Mouse (Mus musculus): ENCODE data around the gene Cacybp. TPM values are rescaled to one million over a fixed set of nuclear protein-coding genes. Genes with fewer than 3 reads are reported as not detected.

The Cacybp gene
- 448 TPM for polyA plus RNA-seq (2014; fragmentation: Illumina TruSeq; extraction: RNeasy Lipid Tissue Mini Kit (QIAGEN cat#74804); ENCODE audit: low read depth, low replicate concordance)

GRCm38 (mm10) chr1:160212703-160213669, at the start of gene Cacybp:
Cacybp (minus strand) TSS chr1:160212875.

GRCm38 (mm10) chr1:160194529-160195336, 17.9 kb downstream of the Cacybp start, which contains the start of gene Mrps14:
Mrps14 (plus strand) TSS chr1:160195215.

GRCm38 (mm10) chr1:160153480-160153879, 59.2 kb downstream of the Cacybp start, which contains the start of gene Tnn:
Tnn (minus strand) TSS chr1:160153580.

Other genes starting within 250 kb of the Cacybp start
- 7.9 TPM for gene 4930523C07Rik, start 168.5 kb downstream of the Cacybp start, polyA plus RNA-seq (2014; fragmentation: Illumina TruSeq; extraction: RNeasy Lipid Tissue Mini Kit (QIAGEN cat#74804); ENCODE audit: low read depth, low replicate concordance)
- gene Tnn, start 59.3 kb downstream of the Cacybp start, polyA plus RNA-seq (2014; fragmentation: Illumina TruSeq; extraction: RNeasy Lipid Tissue Mini Kit (QIAGEN cat#74804); ENCODE audit: low read depth, low replicate concordance) = not detected
- gene Mrps14, start 17.7 kb downstream of the Cacybp start, polyA plus RNA-seq (2014; fragmentation: Illumina TruSeq; extraction: RNeasy Lipid Tissue Mini Kit (QIAGEN cat#74804); ENCODE audit: low read depth, low replicate concordance) = 40.1 TPM

Data from adrenal gland, adult 10 weeks (tissue).